Mouse (Mus musculus): Measurements from ENCODE around the gene Gfap. TPM values are rescaled to one million over a fixed set of nuclear protein-coding genes. Genes with fewer than 3 reads are reported as not detected.
A peak's percentile ranks its signal among the peaks of the same experiment; 100 is the strongest.

Gene Gfap
- polyA plus RNA-seq, 1 experiment: 8.1 TPM

GRCm38 (mm10) chr11:102874801-102875334, 25.8 kb downstream of the Gfap start:
- WGBS: 88% methylated on average over 7 of the region's 7 CpGs
- Histone ChIP-seq H3K4me1 (ENCODE audit: control insufficient read depth, insufficient read depth, low read length) (no peaks in the 10 kb centered on the region), H3K27ac (ENCODE audit: control insufficient read depth, insufficient read depth, low read depth, low read length, poor library complexity) (no peak overlapping the region), H3K4me3 (replicated peaks; ENCODE audit: control insufficient read depth, low read depth, low read length) (no peak overlapping the region)
- TF ChIP-seq POLR2A (IDR thresholded peaks at IDR 0.05; ENCODE audit: borderline replicate concordance, control insufficient read depth, low read depth, low read length) (no peak), CTCF (IDR thresholded peaks at IDR 0.05; ENCODE audit: control insufficient read depth, insufficient read depth, low read length) (no peak)

DNA sequence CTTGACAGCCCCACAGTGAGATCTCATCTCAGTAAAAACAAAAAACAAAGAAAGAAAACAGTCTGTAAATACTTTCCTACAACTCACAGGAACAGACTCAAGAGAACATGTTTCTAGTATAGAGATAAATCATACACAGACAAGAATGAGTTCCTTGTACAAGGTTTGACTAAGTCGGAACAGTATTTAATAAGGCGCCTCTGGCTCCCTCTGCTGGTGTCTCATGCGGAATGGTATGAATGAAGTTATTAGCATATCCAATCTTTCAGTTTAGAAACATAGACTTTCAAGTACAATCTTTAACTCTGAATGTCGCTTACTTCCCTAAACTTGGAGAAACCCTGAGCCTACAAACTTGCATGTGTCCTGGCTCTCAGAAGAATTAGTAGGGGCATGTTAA, 36.4 kb downstream of the Gfap start:
- 21% methylated on average over 4 of the region's 4 CpGs for WGBS
- Histone ChIP-seq H3K27ac (ENCODE audit: control insufficient read depth, insufficient read depth, low read depth, low read length, poor library complexity) (no peak overlapping the region), H3K4me3 (replicated peaks; ENCODE audit: control insufficient read depth, low read depth, low read length) (no peak overlapping the region), H3K4me1 (ENCODE audit: control insufficient read depth, insufficient read depth, low read length) (no peaks in the 10 kb centered on the region)
- TF ChIP-seq CTCF (IDR thresholded peaks at IDR 0.05; ENCODE audit: control insufficient read depth, insufficient read depth, low read length) (no peak), POLR2A (IDR thresholded peaks at IDR 0.05; ENCODE audit: borderline replicate concordance, control insufficient read depth, low read depth, low read length) (no peak)

GRCm38 (mm10) chr11:102859933-102860332, 40.8 kb downstream of the Gfap start:
- H3K4me1 ChIP-seq (ENCODE audit: control insufficient read depth, insufficient read depth, low read length): no peaks in the 10 kb centered on the region
- 93% methylated on average over 8 of the region's 8 CpGs for WGBS
- no peak overlapping the region for H3K27ac ChIP-seq (ENCODE audit: control insufficient read depth, insufficient read depth, low read depth, low read length, poor library complexity)
- H3K4me3 ChIP-seq (replicated peaks; ENCODE audit: control insufficient read depth, low read depth, low read length): no peak overlapping the region
- TF ChIP-seq CTCF (IDR thresholded peaks at IDR 0.05; ENCODE audit: control insufficient read depth, insufficient read depth, low read length) (no peak), POLR2A (IDR thresholded peaks at IDR 0.05; ENCODE audit: borderline replicate concordance, control insufficient read depth, low read depth, low read length) (no peak)

GRCm38 (mm10) chr11:102858951-102859350, 41.8 kb downstream of the Gfap start:
- 93% methylated on average over 11 of the region's 11 CpGs for WGBS
- H3K27ac ChIP-seq (ENCODE audit: control insufficient read depth, insufficient read depth, low read depth, low read length, poor library complexity): no peak overlapping the region
- H3K4me3 ChIP-seq (replicated peaks; ENCODE audit: control insufficient read depth, low read depth, low read length): no peak overlapping the region
- H3K4me1 ChIP-seq (ENCODE audit: control insufficient read depth, insufficient read depth, low read length): no peaks in the 10 kb centered on the region
- no peak for TF ChIP-seq POLR2A (IDR thresholded peaks at IDR 0.05; ENCODE audit: borderline replicate concordance, control insufficient read depth, low read depth, low read length)
- TF ChIP-seq CTCF (IDR thresholded peaks at IDR 0.05; ENCODE audit: control insufficient read depth, insufficient read depth, low read length): no peak

DNA sequence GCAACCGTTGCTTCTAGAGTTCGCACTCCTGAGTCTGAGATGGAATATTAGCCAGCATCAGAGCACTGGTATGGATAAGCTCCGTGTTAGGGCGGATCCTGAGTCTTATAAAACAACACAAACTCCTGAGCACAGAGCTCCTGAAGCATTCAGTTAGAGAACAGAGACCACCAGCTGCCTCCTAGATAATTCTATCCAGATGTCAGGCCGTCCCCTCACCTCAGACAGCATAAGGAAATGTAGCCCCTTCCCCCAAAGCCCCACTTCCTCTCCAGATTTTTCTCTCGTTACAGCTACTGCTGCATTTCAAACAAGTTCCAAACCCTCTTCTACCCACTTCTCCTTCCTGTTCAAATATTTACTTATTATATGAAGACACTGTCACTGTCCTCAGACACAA, 44.8 kb downstream of the Gfap start:
- Histone ChIP-seq H3K27ac (ENCODE audit: control insufficient read depth, insufficient read depth, low read depth, low read length, poor library complexity) (no peak overlapping the region), H3K4me3 (replicated peaks; ENCODE audit: control insufficient read depth, low read depth, low read length) (no peak overlapping the region), H3K4me1 (ENCODE audit: control insufficient read depth, insufficient read depth, low read length) (no peaks in the 10 kb centered on the region)
- WGBS: 85% methylated on average over 6 of the region's 6 CpGs
- TF ChIP-seq POLR2A (IDR thresholded peaks at IDR 0.05; ENCODE audit: borderline replicate concordance, control insufficient read depth, low read depth, low read length): no peak
- no peak for TF ChIP-seq CTCF (IDR thresholded peaks at IDR 0.05; ENCODE audit: control insufficient read depth, insufficient read depth, low read length)

DNA sequence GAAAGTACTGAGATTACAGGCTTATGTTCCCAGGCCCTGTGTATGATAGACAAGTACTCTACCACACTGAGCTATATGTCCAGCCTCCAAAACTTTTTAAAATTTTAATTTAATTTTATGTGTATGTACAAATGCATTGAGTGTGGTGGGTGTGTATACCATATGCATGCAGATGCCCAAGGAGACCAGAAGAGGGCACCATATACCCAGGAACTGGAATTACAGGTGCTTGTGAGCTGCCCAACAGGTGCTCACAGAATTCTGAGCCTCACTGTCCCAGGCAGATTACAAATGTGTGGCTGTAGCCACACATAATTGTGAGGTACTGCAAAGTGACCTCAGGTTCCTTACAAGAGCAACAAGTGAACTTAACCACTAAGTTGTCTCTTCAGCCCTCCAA, 47.0 kb downstream of the Gfap start:
- no peak overlapping the region for H3K27ac ChIP-seq (ENCODE audit: control insufficient read depth, insufficient read depth, low read depth, low read length, poor library complexity)

GRCm38 (mm10) chr11:102851883-102852282, 48.8 kb downstream of the Gfap start:
- TF ChIP-seq POLR2A (IDR thresholded peaks at IDR 0.05; ENCODE audit: borderline replicate concordance, control insufficient read depth, low read depth, low read length) (no peak), CTCF (IDR thresholded peaks at IDR 0.05; ENCODE audit: control insufficient read depth, insufficient read depth, low read length) (peak; percentile 61; the same call in 1 of the 2 replicates)
- Histone ChIP-seq H3K4me1 (ENCODE audit: control insufficient read depth, insufficient read depth, low read length) (no peaks in the 10 kb centered on the region), H3K27ac (ENCODE audit: control insufficient read depth, insufficient read depth, low read depth, low read length, poor library complexity) (no peak overlapping the region), H3K4me3 (replicated peaks; ENCODE audit: control insufficient read depth, low read depth, low read length) (no peak overlapping the region)
- whole genome bisulfite sequencing: 75% methylated on average over 5 of the region's 5 CpGs

More for the DNA sequence above, 47.0 kb downstream of the Gfap start:
- Histone ChIP-seq H3K4me1 (ENCODE audit: control insufficient read depth, insufficient read depth, low read length) (no peaks in the 10 kb centered on the region), H3K4me3 (replicated peaks; ENCODE audit: control insufficient read depth, low read depth, low read length) (no peak overlapping the region)
- TF ChIP-seq POLR2A (IDR thresholded peaks at IDR 0.05; ENCODE audit: borderline replicate concordance, control insufficient read depth, low read depth, low read length) (no peak), CTCF (IDR thresholded peaks at IDR 0.05; ENCODE audit: control insufficient read depth, insufficient read depth, low read length) (peak; percentile 25; the same call in 1 of the 2 replicates)

GRCm38 (mm10) chr11:102845926-102846325, 54.8 kb downstream of the Gfap start:
- Histone ChIP-seq H3K4me3 (replicated peaks; ENCODE audit: control insufficient read depth, low read depth, low read length) (no peak overlapping the region), H3K4me1 (ENCODE audit: control insufficient read depth, insufficient read depth, low read length) (no peaks in the 10 kb centered on the region), H3K27ac (ENCODE audit: control insufficient read depth, insufficient read depth, low read depth, low read length, poor library complexity) (no peak overlapping the region)
- WGBS: 96% methylated on average over 10 of the region's 10 CpGs
- TF ChIP-seq CTCF (IDR thresholded peaks at IDR 0.05; ENCODE audit: control insufficient read depth, insufficient read depth, low read length) (no peak), POLR2A (IDR thresholded peaks at IDR 0.05; ENCODE audit: borderline replicate concordance, control insufficient read depth, low read depth, low read length) (no peak)

- TF ChIP-seq POLR2A (IDR thresholded peaks at IDR 0.05; ENCODE audit: borderline replicate concordance, control insufficient read depth, low read depth, low read length): no peak
- TF ChIP-seq CTCF (IDR thresholded peaks at IDR 0.05; ENCODE audit: control insufficient read depth, insufficient read depth, low read length): no peak
- no peak overlapping the region for H3K4me3 ChIP-seq (replicated peaks; ENCODE audit: control insufficient read depth, low read depth, low read length)
- no peaks in the 10 kb centered on the region for H3K4me1 ChIP-seq (ENCODE audit: control insufficient read depth, insufficient read depth, low read length)
- no peak overlapping the region for H3K27ac ChIP-seq (ENCODE audit: control insufficient read depth, insufficient read depth, low read depth, low read length, poor library complexity)
- WGBS: 85% methylated on average over 9 of the region's 9 CpGs
Measured at GRCm38 (mm10) chr11:102838616-102839150, 62.0 kb downstream of the Gfap start.
